Mouse (Mus musculus): Measurements from ENCODE around the gene Zfhx3.

DNA sequence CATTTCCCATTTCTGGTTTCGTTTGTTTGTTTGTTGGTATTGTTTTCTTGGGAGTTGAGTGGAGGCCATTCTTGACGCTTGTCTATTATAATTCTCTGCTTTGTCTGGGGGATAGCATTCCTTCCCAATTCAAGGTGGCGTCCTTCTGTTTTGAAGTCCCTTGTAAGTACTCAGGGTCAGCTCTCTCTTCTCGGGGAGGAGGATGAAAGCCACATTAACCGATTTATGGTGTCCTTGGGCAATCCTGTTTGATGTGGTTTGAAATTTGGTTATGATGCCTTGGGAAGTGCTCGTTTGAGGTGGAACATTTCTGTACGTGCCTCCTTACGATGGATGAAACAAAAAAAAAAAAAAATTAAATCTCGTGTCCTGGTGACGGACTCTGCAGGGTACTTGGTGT, 800.0 kb downstream of the Zfhx3 start:
- no peak for TF ChIP-seq CTCF (IDR thresholded peaks at IDR 0.05; ENCODE audit: control insufficient read depth, insufficient read depth, low read length)
- TF ChIP-seq POLR2A (IDR thresholded peaks at IDR 0.05; ENCODE audit: borderline replicate concordance, control insufficient read depth, low read depth, low read length) = no peak
